Mouse (Mus musculus) stomach, postnatal 0 days (tissue): Measurements from ENCODE around the gene E2f4.

Source experiments
- CTCF ChIP-seq: IDR thresholded peaks from 2 replicates; pipeline ENCODE4 v1.5.1; 2016; ENCODE audit warnings: antibody characterized with exemption, low read depth, mild to moderate bottlenecking, moderate library complexity
- EP300 ChIP-seq: optimal IDR thresholded peaks from 2 replicates; pipeline ENCODE3; 2016; ENCODE audit warnings: antibody characterized with exemption

DNA sequence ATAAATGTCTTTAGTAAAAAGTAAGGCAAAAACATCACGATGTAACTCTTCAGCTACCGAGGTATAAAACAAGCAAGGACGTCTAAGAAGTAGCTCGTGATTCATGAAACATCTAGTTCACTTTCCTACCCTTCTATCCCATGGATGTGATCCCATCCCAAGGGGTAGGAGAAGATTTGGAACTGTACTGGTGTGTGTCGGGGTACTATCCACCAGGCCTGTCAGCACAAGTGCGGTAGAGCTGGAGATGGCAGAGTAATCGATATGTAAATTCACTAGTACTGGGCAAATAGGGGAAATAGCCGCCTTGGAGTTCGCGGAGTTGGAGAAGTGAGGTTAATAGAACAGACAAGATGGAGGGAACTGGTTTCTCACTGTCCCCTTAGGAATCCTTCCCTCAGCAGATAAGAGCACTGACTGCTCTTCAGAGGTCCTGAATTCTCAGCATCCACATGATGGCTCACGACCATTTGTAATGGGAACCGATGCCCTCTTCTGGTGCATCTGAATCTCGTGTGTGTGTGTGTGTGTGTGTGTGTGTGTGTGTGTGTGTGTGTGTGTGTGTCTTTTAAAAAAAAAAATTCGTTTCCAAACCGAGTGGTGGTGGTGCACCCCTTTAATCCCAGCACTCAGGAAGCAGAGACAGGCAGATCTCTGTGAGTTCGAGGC lies 34.1 kb upstream of the E2f4 start:
- TF ChIP-seq CTCF (peak; percentile 34; the same call in 1 of the 2 replicates), EP300 (no peak)
